Mouse (Mus musculus): Measurements from ENCODE around the gene Syngr2. TPM values are rescaled to one million over a fixed set of nuclear protein-coding genes. Genes with fewer than 3 reads are reported as not detected.
A peak's percentile ranks its signal among the peaks of the same experiment; 100 is the strongest.

Gene Syngr2
- polyA plus RNA-seq, 2 experiments: 36.5 to 50.4 TPM

GRCm38 (mm10) chr11:117781199-117781821 is 28.2 kb upstream of the Syngr2 start:
- peak in 1 of 3 experiments; percentile 52 for DNase-seq (ENCODE audit: low read depth in 3 of 3, low spot score in 3 of 3)
- peaks cover 50% of the 10 kb centered on the region for H3K36me3 ChIP-seq (replicated peaks; ENCODE audit: control insufficient read depth, insufficient read depth, low read depth)

GRCm38 (mm10) chr11:117781993-117782704 is 27.3 kb upstream of the Syngr2 start, which contains the start of the genes Tmc8 and Tmc6:
Gene Tmc8, plus strand, starts transcription at chr11:117782076.
Gene Tmc6, minus strand, starts transcription at chr11:117782198.
- Histone ChIP-seq H3K27me3 (ENCODE audit: control insufficient read depth, insufficient read depth, low read length) (no peaks in the 10 kb centered on the region), H3K4me1 (replicated peaks; ENCODE audit: control insufficient read depth in 2 of 2, insufficient read depth in 2 of 2, low read length in 1 of 2) (peaks cover 18 to 23% of the 10 kb centered on the region in 2 experiments), H3K9ac (replicated peaks) (peak within 1 kb of the TSS; percentile 99), H3K9me3 (ENCODE audit: control insufficient read depth, low read length) (no peaks in the 10 kb centered on the region), H3K27ac (peak within 1 kb of the TSS; percentile 100), H3K4me3 (ENCODE audit: insufficient read depth in 1 of 2, low read depth in 2 of 2, low read length in 2 of 2) (peak within 1 kb of the TSS; percentile 75 to 81), H3K4me2 (ENCODE audit: low read depth) (peak within 1 kb of the TSS; percentile 98), H3K36me3 (replicated peaks; ENCODE audit: control insufficient read depth, insufficient read depth, low read depth) (peaks cover 49% of the 10 kb centered on the region)
- WGBS (ENCODE audit: insufficient replicate concordance): 5% methylated on average over 24 of the region's 24 CpGs
- DNase-seq (ENCODE audit: low read depth in 3 of 3, low spot score in 3 of 3) (peak; percentile 38 to 64 (median 50)), ATAC-seq (ENCODE audit: insufficient read depth) (peak; percentile 56)
- TF ChIP-seq CTCF (IDR thresholded peaks at IDR 0.05; ENCODE audit: low read depth): no peak
- TF ChIP-seq EP300 (IDR thresholded peaks at IDR 0.05; ENCODE audit: low read depth): no peak; the same call in none of the 2 replicates

More at GRCm38 (mm10) chr11:117781199-117781821, 28.2 kb upstream of the Syngr2 start:
- Histone ChIP-seq H3K4me1 (replicated peaks; ENCODE audit: control insufficient read depth in 2 of 2, insufficient read depth in 2 of 2, low read length in 1 of 2) (peaks cover 18 to 23% of the 10 kb centered on the region in 2 experiments), H3K9me3 (ENCODE audit: control insufficient read depth, low read length) (no peaks in the 10 kb centered on the region), H3K27me3 (ENCODE audit: control insufficient read depth, insufficient read depth, low read length) (no peaks in the 10 kb centered on the region), H3K27ac (peak overlapping the region; percentile 100), H3K4me2 (ENCODE audit: low read depth) (peak overlapping the region; percentile 98), H3K9ac (replicated peaks) (peak overlapping the region; percentile 99), H3K4me3 (ENCODE audit: insufficient read depth in 1 of 2, low read depth in 2 of 2, low read length in 2 of 2) (peak overlapping the region; percentile 75 to 81)
- ATAC-seq (ENCODE audit: insufficient read depth): peak; percentile 8
- 3% methylated on average over 18 of the region's 18 CpGs for WGBS (ENCODE audit: insufficient replicate concordance)
- TF ChIP-seq EP300 (IDR thresholded peaks at IDR 0.05; ENCODE audit: low read depth) (no peak), CTCF (IDR thresholded peaks at IDR 0.05; ENCODE audit: low read depth) (0 out of 2 replicates have a peak, but pooled peaks have one; percentile 1)

- H3K36me3 ChIP-seq (replicated peaks; ENCODE audit: control insufficient read depth, insufficient read depth, low read depth): peaks cover 49% of the 10 kb centered on the region
- DNase-seq (ENCODE audit: low read depth in 3 of 3, low spot score in 3 of 3) (no peak), ATAC-seq (ENCODE audit: insufficient read depth) (no peak)
- H3K4me3 ChIP-seq (ENCODE audit: insufficient read depth in 1 of 2, low read depth in 2 of 2, low read length in 2 of 2): peak overlapping the region; percentile 75 to 81
- H3K9ac ChIP-seq (replicated peaks): peak overlapping the region; percentile 99
- H3K27me3 ChIP-seq (ENCODE audit: control insufficient read depth, insufficient read depth, low read length): no peaks in the 10 kb centered on the region
- H3K27ac ChIP-seq: peak overlapping the region; percentile 100
- H3K4me1 ChIP-seq (replicated peaks; ENCODE audit: control insufficient read depth in 2 of 2, insufficient read depth in 2 of 2, low read length in 1 of 2): peaks cover 18 to 23% of the 10 kb centered on the region in 2 experiments
- WGBS (ENCODE audit: insufficient replicate concordance): 13% methylated on average over 9 of the region's 9 CpGs
- TF ChIP-seq CTCF (IDR thresholded peaks at IDR 0.05; ENCODE audit: low read depth) (no peak), EP300 (IDR thresholded peaks at IDR 0.05; ENCODE audit: low read depth) (no peak)
- H3K9me3 ChIP-seq (ENCODE audit: control insufficient read depth, low read length): no peaks in the 10 kb centered on the region
- H3K4me2 ChIP-seq (ENCODE audit: low read depth): peak overlapping the region; percentile 98
Observed at GRCm38 (mm10) chr11:117782705-117783034, 26.8 kb upstream of the Syngr2 start.

DNA sequence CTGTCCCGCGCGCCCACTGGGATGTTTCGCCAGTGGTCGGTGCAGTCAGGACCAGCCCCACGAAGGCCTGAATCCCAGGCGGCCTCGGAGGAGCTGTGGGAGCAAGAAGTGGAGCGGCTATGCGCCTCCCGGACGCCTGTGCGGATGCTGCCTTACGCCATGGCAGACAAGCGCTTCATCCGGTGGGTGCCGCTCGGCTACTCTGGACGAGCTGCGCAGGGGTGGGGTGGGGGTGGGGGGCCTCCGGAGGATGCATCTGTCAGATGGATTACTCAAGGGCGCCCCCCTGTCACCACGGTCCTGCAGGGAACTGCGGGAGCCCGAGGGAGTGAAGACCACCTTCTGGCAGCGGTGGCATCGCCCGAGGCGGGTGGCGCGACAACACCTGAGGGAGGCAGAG is 26.4 kb upstream of the Syngr2 start:
- H3K4me2 ChIP-seq (ENCODE audit: low read depth): peak overlapping the region; percentile 98
- ATAC-seq (ENCODE audit: insufficient read depth): 0 out of 2 replicates have a peak, but pooled peaks have one; percentile 3
- H3K9me3 ChIP-seq (ENCODE audit: control insufficient read depth, low read length): no peaks in the 10 kb centered on the region
- peak; percentile 80 for TF ChIP-seq CTCF (IDR thresholded peaks at IDR 0.05; ENCODE audit: low read depth)
- TF ChIP-seq EP300 (IDR thresholded peaks at IDR 0.05; ENCODE audit: low read depth): no peak
- no peaks in the 10 kb centered on the region for H3K27me3 ChIP-seq (ENCODE audit: control insufficient read depth, insufficient read depth, low read length)
- DNase-seq (ENCODE audit: low read depth in 3 of 3, low spot score in 3 of 3): peak; percentile 33 to 53 (median 49)
- peak overlapping the region; percentile 75 to 81 for H3K4me3 ChIP-seq (ENCODE audit: insufficient read depth in 1 of 2, low read depth in 2 of 2, low read length in 2 of 2)
- H3K27ac ChIP-seq: peak overlapping the region; percentile 100
- WGBS (ENCODE audit: insufficient replicate concordance): 1% methylated on average over 31 of the region's 31 CpGs
- H3K9ac ChIP-seq (replicated peaks): peak overlapping the region; percentile 99
- peaks cover 48% of the 10 kb centered on the region for H3K36me3 ChIP-seq (replicated peaks; ENCODE audit: control insufficient read depth, insufficient read depth, low read depth)
- H3K4me1 ChIP-seq (replicated peaks; ENCODE audit: control insufficient read depth in 2 of 2, insufficient read depth in 2 of 2, low read length in 1 of 2): peaks cover 16 to 20% of the 10 kb centered on the region in 2 experiments
